Comparison of ENCODE assay signal across 14 mouse cellular contexts in genomic region chr3:30153923-30154331, GRCm38 (mm10).
DNase-seq lines count a peak whose midpoint lies in the region; ATAC-seq and TF ChIP-seq lines count a peak whose summit lies in the region.
"Had no signal": no experiment of that assay in that cellular context is flagged by ENCODE, and none has a peak within 500 bp of the region (broad histone marks: within the 10 kb centered on the region; RNA-seq: fewer than 3 reads in every experiment).

No protein-coding gene starts in this region.

- no peak for TF ChIP-seq CTCF in brain, embryonic 14.5 days (IDR thresholded peaks at IDR 0.05; ENCODE audit: borderline replicate concordance, extremely low read depth, insufficient read depth, insufficient read length)
- no peak for TF ChIP-seq CTCF in forebrain, postnatal 0 days (IDR thresholded peaks at IDR 0.05; ENCODE audit: low read depth)

- peak; percentile 82 for ATAC-seq in hindbrain, embryonic 11.5 days (ENCODE audit: low FRiP score)
- peak; percentile 36 for ATAC-seq in forebrain, postnatal 0 days
- ATAC-seq in neural tube, embryonic 12.5 days (ENCODE audit: low FRiP score, low read depth), result peak; percentile 93
- ATAC-seq: liver, postnatal 0 days had no signal

- no peak overlapping the region for H3K27ac ChIP-seq in hindbrain, embryonic 11.5 days (ENCODE audit: low read depth, low read length)
- no peak overlapping the region for H3K27ac ChIP-seq in hindbrain, embryonic 10.5 days
- no peak overlapping the region for H3K27ac ChIP-seq in forebrain, postnatal 0 days (ENCODE audit: low read depth, low read length)
- no peak overlapping the region for H3K27ac ChIP-seq in neural tube, embryonic 12.5 days

- H3K4me2 ChIP-seq in hindbrain, embryonic 11.5 days (replicated peaks; ENCODE audit: low read depth, low read length), result no peak overlapping the region
- no peak overlapping the region for H3K4me2 ChIP-seq in forebrain, postnatal 0 days (ENCODE audit: low read depth)
- H3K4me2 ChIP-seq in neural tube, embryonic 12.5 days (replicated peaks), result no peak overlapping the region

- whole genome bisulfite sequencing in hindbrain, embryonic 11.5 days, result 44% methylated on average over 3 of the region's 3 CpGs
- WGBS in hindbrain, embryonic 10.5 days, result 56% methylated on average over 3 of the region's 3 CpGs
- 13% methylated on average over 3 of the region's 3 CpGs for WGBS in forebrain, postnatal 0 days
- WGBS in neural tube, embryonic 12.5 days, result 26% methylated on average over 3 of the region's 3 CpGs

- H3K4me3 ChIP-seq in hindbrain, embryonic 11.5 days (ENCODE audit: low read depth, low read length), result no peak overlapping the region
- no peak overlapping the region for H3K4me3 ChIP-seq in hindbrain, embryonic 10.5 days
- H3K4me3 ChIP-seq in forebrain, postnatal 0 days (ENCODE audit: low read depth, low read length), result no peak overlapping the region
- H3K4me3 ChIP-seq in neural tube, embryonic 12.5 days, result no peak overlapping the region
- H3K4me3 ChIP-seq: myocyte had no signal

- no peaks in the 10 kb centered on the region for H3K4me1 ChIP-seq in hindbrain, embryonic 11.5 days (replicated peaks; ENCODE audit: control insufficient read depth, insufficient read depth, low read length)
- peaks cover 15% of the 10 kb centered on the region; the same call in 1 of the 2 replicates for H3K4me1 ChIP-seq in hindbrain, embryonic 10.5 days (replicated peaks)
- 0 out of 2 replicates have a peak, but pooled peaks cover 3% of the 10 kb centered on the region for H3K4me1 ChIP-seq in forebrain, postnatal 0 days (ENCODE audit: insufficient read depth)
- peaks cover 4% of the 10 kb centered on the region for H3K4me1 ChIP-seq in neural tube, embryonic 12.5 days

- no peak for TF ChIP-seq POLR2A in brain, embryonic 14.5 days (IDR thresholded peaks at IDR 0.05; ENCODE audit: borderline replicate concordance, extremely low read depth, insufficient read depth, insufficient read length, poor library complexity, severe bottlenecking)

- H3K27me3 ChIP-seq in hindbrain, embryonic 11.5 days (ENCODE audit: control insufficient read depth, insufficient read depth, low read length), result no peaks in the 10 kb centered on the region
- H3K27me3 ChIP-seq in hindbrain, embryonic 10.5 days (ENCODE audit: insufficient read depth, poor library complexity, severe bottlenecking), result no peaks in the 10 kb centered on the region
- H3K27me3 ChIP-seq in forebrain, postnatal 0 days (ENCODE audit: insufficient read depth, low read length), result peaks cover 7% of the 10 kb centered on the region; the same call in 1 of the 2 replicates
- peaks cover 5% of the 10 kb centered on the region for H3K27me3 ChIP-seq in neural tube, embryonic 12.5 days (replicated peaks)

- no peak overlapping the region for H3K9ac ChIP-seq in hindbrain, embryonic 11.5 days (ENCODE audit: low read depth, low read length)
- no peak overlapping the region for H3K9ac ChIP-seq in forebrain, postnatal 0 days
- no peak overlapping the region for H3K9ac ChIP-seq in neural tube, embryonic 12.5 days
- H3K9ac ChIP-seq: liver, postnatal 0 days had no signal

- intact Hi-C loops in gastrocnemius, postnatal 36 days (cut with DNase I), result no loop called here

- no peaks in the 10 kb centered on the region for H3K9me3 ChIP-seq in hindbrain, embryonic 11.5 days (ENCODE audit: control insufficient read depth, low read length)
- no peaks in the 10 kb centered on the region for H3K9me3 ChIP-seq in hindbrain, embryonic 10.5 days
- H3K9me3 ChIP-seq in forebrain, postnatal 0 days (ENCODE audit: low read length), result no peaks in the 10 kb centered on the region
- H3K9me3 ChIP-seq in neural tube, embryonic 12.5 days, result no peaks in the 10 kb centered on the region

- no peaks in the 10 kb centered on the region for H3K36me3 ChIP-seq in hindbrain, embryonic 11.5 days (ENCODE audit: control insufficient read depth, insufficient read depth, low read length)
- H3K36me3 ChIP-seq in hindbrain, embryonic 10.5 days, result no peaks in the 10 kb centered on the region
- no peaks in the 10 kb centered on the region for H3K36me3 ChIP-seq in forebrain, postnatal 0 days (ENCODE audit: insufficient read depth)
- no peaks in the 10 kb centered on the region for H3K36me3 ChIP-seq in neural tube, embryonic 12.5 days

- peak; percentile 42 for DNase-seq in hindbrain, embryonic 11.5 days (ENCODE audit: low spot score)
- no peak for DNase-seq in hindbrain, embryonic 10.5 days (ENCODE audit: low spot score)
- peak; percentile 88 for DNase-seq in brain, embryonic 14.5 days (ENCODE audit: low read depth)
- DNase-seq in forebrain, postnatal 0 days, result peak; percentile 24
- no peak for DNase-seq in gastrocnemius, postnatal 36 days
- DNase-seq in adrenal gland, adult 2 months, result no peak
- no peak for DNase-seq in right cerebral cortex, adult 2 months (ENCODE audit: low spot score in 2 of 2)
- DNase-seq: adrenal gland, postnatal 25 days; heart, adult 18-20 months; liver, postnatal 0 days; lung, postnatal 4 days; right cerebral cortex, adult 18-20 months had no signal

Comparison
In these comparisons a context has a peak if more than half of its experiments do, and no peak if none do; other contexts are left out.
1. DNase-seq: peak in hindbrain, embryonic 11.5 days (single experiment), brain, embryonic 14.5 days (single experiment) and forebrain, postnatal 0 days (single experiment); none in hindbrain, embryonic 10.5 days (single experiment), gastrocnemius, postnatal 36 days (0 of 2), adrenal gland, adult 2 months (single experiment) and right cerebral cortex, adult 2 months (0 of 2).
2. ATAC-seq: peak in every context shown above with its lines; median percentile 93 in neural tube, embryonic 12.5 days; 82 in hindbrain, embryonic 11.5 days; 36 in forebrain, postnatal 0 days.